Mouse (Mus musculus): ENCODE results near the gene Sema4b. TPM values are rescaled to one million over a fixed set of nuclear protein-coding genes. Genes with fewer than 3 reads are reported as not detected.

Sema4b gene
- total and polyA plus RNA-seq, 3 experiments = 1.5 to 9.4 (median 6.7) TPM

DNA sequence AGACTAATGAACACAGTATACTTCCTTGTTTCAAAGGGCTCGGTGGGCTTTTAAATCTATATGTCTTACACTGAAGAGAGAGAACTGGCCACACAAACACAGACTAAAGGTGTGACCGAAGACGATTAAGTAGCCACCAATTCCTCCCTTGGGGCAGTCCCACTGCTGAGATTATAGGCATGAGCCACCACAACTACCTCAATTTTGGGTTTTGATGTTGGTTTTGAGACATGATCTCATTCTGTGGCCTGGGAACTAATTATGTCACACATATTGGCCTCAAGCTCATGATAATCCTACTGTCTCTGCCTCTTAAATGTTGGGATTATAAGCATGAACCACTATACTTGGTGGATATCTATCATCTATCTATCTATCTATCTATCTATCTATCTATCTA, 9.2 kb upstream of the Sema4b start:
- H3K9me3 ChIP-seq (replicated peaks; ENCODE audit: low read length) = peaks cover 26% of the 10 kb centered on the region
- no peaks in the 10 kb centered on the region for H3K79me2 ChIP-seq (replicated peaks; ENCODE audit: control insufficient read depth, extremely low read depth, insufficient read depth, poor library complexity, severe bottlenecking)
- H3K36me3 ChIP-seq (replicated peaks in 1 of 2; ENCODE audit: control insufficient read depth in 1 of 2, insufficient read depth in 1 of 2, low read length in 1 of 2) = no peaks in the 10 kb centered on the region
- H3K4me2 ChIP-seq (ENCODE audit: insufficient read depth, low read depth, poor library complexity, severe bottlenecking) = no peak overlapping the region
- peaks cover 18 to 45% of the 10 kb centered on the region in 2 experiments for H3K4me1 ChIP-seq (ENCODE audit: control insufficient read depth in 1 of 2, insufficient read depth in 2 of 2)
- TF ChIP-seq BHLHE40 (IDR thresholded peaks at IDR 0.05; ENCODE audit: low read depth, low read length) = peak; percentile 79
- TF ChIP-seq JUND (conservative IDR thresholded peaks at IDR 0.05; ENCODE audit: low read depth, low read length) = peak; percentile 50; the same call in 1 of the 2 replicates
- TF ChIP-seq CTCF (conservative IDR thresholded peaks at IDR 0.05 in 1 of 2, IDR thresholded peaks at IDR 0.05 in 1 of 2; ENCODE audit: low read depth in 2 of 2, low read length in 2 of 2) = no peak
- no peak for TF ChIP-seq ZC3H11A (IDR thresholded peaks at IDR 0.05; ENCODE audit: low read depth, low read length)
- TF ChIP-seq POLR2AphosphoS2 (IDR thresholded peaks at IDR 0.05; ENCODE audit: low read depth, low read length) = no peak
- peak; percentile 76 for TF ChIP-seq JUN (IDR thresholded peaks at IDR 0.05; ENCODE audit: insufficient read depth, low read depth, low read length)
- TF ChIP-seq MAFK (IDR thresholded peaks at IDR 0.05; ENCODE audit: insufficient replicate concordance, low read length) = peak; percentile 55; the same call in 1 of the 2 replicates
- peaks cover 8% of the 10 kb centered on the region for H3K27me3 ChIP-seq (replicated peaks)
- DNase-seq (ENCODE audit: extremely low read depth) = no peak
- H3K4me3 ChIP-seq (replicated peaks in 1 of 3; ENCODE audit: low read depth in 2 of 3, low read length in 2 of 3, poor library complexity in 1 of 3) = no peak overlapping the region
- dilution Hi-C loops (cut with MboI; ENCODE audit: extremely low pct_ligation_motif_present, extremely low pct_unique_long_range_greater_than_20kb, low sequenced_read_pairs) = no loop called here
- no peak overlapping the region for H3K9ac ChIP-seq (ENCODE audit: insufficient read depth, low read depth)
- no peak overlapping the region for H3K27ac ChIP-seq (ENCODE audit: insufficient read depth, low read depth)
- in situ Hi-C loops (cut with MboI; ENCODE audit: low pct_ligation_motif_present, low pct_unique_long_range_greater_than_20kb, low sequenced_read_pairs) = no loop called here

DNA sequence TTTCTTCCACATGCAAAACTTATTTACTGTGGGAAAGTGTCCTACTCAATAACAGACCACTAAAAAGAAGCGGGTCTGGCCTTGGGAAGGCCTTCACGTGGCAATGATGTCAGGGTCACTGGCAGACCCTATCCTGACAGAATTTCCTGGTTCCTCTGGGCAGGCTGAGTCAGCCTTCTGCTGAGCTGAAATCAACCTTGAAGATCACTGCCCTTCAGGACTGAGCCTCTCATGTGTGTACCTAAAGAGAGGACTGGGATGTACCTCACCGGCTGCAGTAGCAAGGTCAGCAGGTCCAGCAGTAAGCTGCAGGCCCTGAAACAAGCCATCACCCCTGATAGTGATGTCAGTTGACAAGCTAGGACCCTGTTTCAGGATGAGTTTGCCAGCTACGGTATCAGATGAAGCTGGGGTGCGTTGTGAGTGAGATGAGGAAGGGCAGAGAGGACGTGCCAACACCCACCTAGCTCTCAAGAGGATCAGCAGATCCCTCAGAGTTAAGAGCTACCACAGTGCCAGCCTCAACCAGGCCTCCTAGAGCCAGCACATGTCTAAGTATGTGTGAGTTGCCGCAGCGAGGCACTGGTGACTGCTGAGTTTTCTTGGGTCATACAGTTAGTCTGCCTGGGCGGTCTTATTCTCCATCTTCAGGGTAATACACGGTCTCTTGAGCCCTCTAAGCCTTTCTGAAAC, 8.5 kb upstream of the Sema4b start:
- Histone ChIP-seq H3K4me2 (ENCODE audit: insufficient read depth, low read depth, poor library complexity, severe bottlenecking) (no peak overlapping the region), H3K9me3 (replicated peaks; ENCODE audit: low read length) (peaks cover 26% of the 10 kb centered on the region), H3K4me3 (replicated peaks in 1 of 3; ENCODE audit: low read depth in 2 of 3, low read length in 2 of 3, poor library complexity in 1 of 3) (no peak overlapping the region), H3K4me1 (ENCODE audit: control insufficient read depth in 1 of 2, insufficient read depth in 2 of 2) (peaks cover 18 to 50% of the 10 kb centered on the region in 2 experiments), H3K79me2 (replicated peaks; ENCODE audit: control insufficient read depth, extremely low read depth, insufficient read depth, poor library complexity, severe bottlenecking) (no peaks in the 10 kb centered on the region), H3K36me3 (replicated peaks in 1 of 2; ENCODE audit: control insufficient read depth in 1 of 2, insufficient read depth in 1 of 2, low read length in 1 of 2) (no peaks in the 10 kb centered on the region), H3K27me3 (replicated peaks) (peaks cover 7% of the 10 kb centered on the region), H3K9ac (ENCODE audit: insufficient read depth, low read depth) (no peak overlapping the region), H3K27ac (ENCODE audit: insufficient read depth, low read depth) (no peak overlapping the region)
- dilution Hi-C loops (cut with MboI; ENCODE audit: extremely low pct_ligation_motif_present, extremely low pct_unique_long_range_greater_than_20kb, low sequenced_read_pairs) (no loop called here), in situ Hi-C loops (cut with MboI; ENCODE audit: low pct_ligation_motif_present, low pct_unique_long_range_greater_than_20kb, low sequenced_read_pairs) (no loop called here)
- TF ChIP-seq RAD21 (IDR thresholded peaks at IDR 0.05; ENCODE audit: low read depth, low read length) (no peak), NRF1 (IDR thresholded peaks at IDR 0.05; ENCODE audit: low read depth, low read length) (no peak), UBTF (IDR thresholded peaks at IDR 0.05; ENCODE audit: low read depth, low read length) (no peak), TBP (conservative IDR thresholded peaks at IDR 0.05; ENCODE audit: low read depth, low read length) (no peak), POLR2AphosphoS2 (IDR thresholded peaks at IDR 0.05; ENCODE audit: low read depth, low read length) (no peak), ETS1 (conservative IDR thresholded peaks at IDR 0.05; ENCODE audit: low read depth, low read length) (no peak), ZC3H11A (IDR thresholded peaks at IDR 0.05; ENCODE audit: low read depth, low read length) (no peak), HCFC1 (IDR thresholded peaks at IDR 0.05; ENCODE audit: low read depth, low read length) (no peak)
- no peak for DNase-seq (ENCODE audit: extremely low read depth)
